Mouse (Mus musculus) testis, adult 2 months (tissue): ENCODE measurements around the gene Nubp2. TPM values are rescaled to one million over a fixed set of nuclear protein-coding genes. Genes with fewer than 3 reads are reported as not detected.

Source experiments
- H3K27ac ChIP-seq: fragments of 200-500 bp; 2 replicates; pipeline ENCODE4 v1.5.1; 2012; ENCODE audit warnings: low read depth, low read length; ENCODE audit not compliant: control insufficient read depth, insufficient read depth
- H3K27me3 ChIP-seq: fragments of 200-500 bp; 2 replicates; pipeline ENCODE4 v1.6.1; 2012; ENCODE audit warnings: mild to moderate bottlenecking, low read length, moderate library complexity; ENCODE audit not compliant: control insufficient read depth, insufficient read depth
- H3K36me3 ChIP-seq: fragments of 200-500 bp; 2 replicates; pipeline ENCODE4 v1.6.1; 2012; ENCODE audit warnings: mild to moderate bottlenecking, low read length; ENCODE audit not compliant: control insufficient read depth, insufficient read depth
- H3K4me1 ChIP-seq: fragments of 200-500 bp; 2 replicates; pipeline ENCODE4 v1.6.1; 2012; ENCODE audit warnings: low read length; ENCODE audit not compliant: control insufficient read depth, insufficient read depth
- H3K4me3 ChIP-seq: fragments of 200-500 bp; 2 replicates; pipeline ENCODE4 v1.5.1; 2012; ENCODE audit warnings: low read depth, mild to moderate bottlenecking, low read length, moderate library complexity, mixed read lengths; ENCODE audit not compliant: control insufficient read depth
- CTCF ChIP-seq: fragments of 200-500 bp; IDR thresholded peaks from 2 replicates; pipeline ENCODE4 v1.5.1; 2012; ENCODE audit warnings: low read depth, mild to moderate bottlenecking, inconsistent platforms, low read length, moderate library complexity; ENCODE audit not compliant: control insufficient read depth, insufficient read depth, insufficient replicate concordance
- POLR2A ChIP-seq: fragments of 200-500 bp; IDR thresholded peaks from 2 replicates; pipeline ENCODE4 v1.6.1; 2012; ENCODE audit warnings: low read depth, mild to moderate bottlenecking, inconsistent platforms, low read length, moderate library complexity; ENCODE audit not compliant: control insufficient read depth
- polyA plus RNA-seq: library from polyadenylated mRNA; depleted of rRNA; stranded (reverse); fragments of >200 nt; gene quantifications from 2 replicates; pipeline ENCODE4 v1.2.3, GENCODE M21; 2012

Nubp2 gene
- polyA plus RNA-seq, 1 experiment: 131 TPM

DNA sequence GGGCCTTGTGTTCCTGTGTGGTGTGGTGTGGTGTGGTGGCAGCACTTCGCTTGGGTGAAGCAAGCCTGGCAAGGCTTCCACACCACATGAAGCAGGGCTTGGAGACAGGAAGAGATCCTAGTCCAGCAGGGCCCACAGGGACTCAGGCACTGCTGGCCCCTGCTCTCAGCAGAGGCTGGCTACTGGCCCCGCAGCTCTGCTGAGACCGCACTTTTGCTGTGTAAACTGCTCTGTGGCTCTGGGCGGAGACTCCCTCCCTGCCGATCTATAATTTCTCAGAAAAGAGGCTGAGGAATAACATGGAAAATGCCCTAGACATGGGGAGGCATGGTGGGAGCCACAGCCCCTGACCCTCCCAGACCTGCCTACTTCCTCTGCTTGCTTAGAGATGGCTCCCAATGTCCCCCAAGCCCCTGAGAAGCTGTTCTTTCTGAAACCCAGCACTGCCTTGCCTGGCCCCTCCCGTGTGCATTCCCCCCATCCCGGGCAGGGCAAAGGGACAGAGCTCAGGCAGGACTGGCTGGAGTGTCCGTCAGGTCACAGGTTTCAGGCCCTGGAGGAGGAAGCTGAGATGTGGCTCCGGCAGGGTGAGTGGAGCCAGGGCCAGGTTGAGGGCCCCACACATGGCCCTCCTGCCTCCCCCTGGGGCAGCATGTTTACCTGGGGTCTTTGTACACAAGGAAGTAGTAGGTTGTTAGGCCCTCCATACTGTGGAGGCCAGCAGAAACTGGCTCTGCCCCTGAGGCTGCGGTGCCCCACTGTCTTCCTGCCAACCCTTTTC, 8.6 kb downstream of the Nubp2 start:
- no peak overlapping the region for H3K4me3 ChIP-seq
- no peaks in the 10 kb centered on the region for H3K27me3 ChIP-seq
- no peaks in the 10 kb centered on the region for H3K36me3 ChIP-seq
- H3K4me1 ChIP-seq: no peaks in the 10 kb centered on the region
- H3K27ac ChIP-seq: no peak overlapping the region
- TF ChIP-seq CTCF (no peak), POLR2A (no peak)

DNA sequence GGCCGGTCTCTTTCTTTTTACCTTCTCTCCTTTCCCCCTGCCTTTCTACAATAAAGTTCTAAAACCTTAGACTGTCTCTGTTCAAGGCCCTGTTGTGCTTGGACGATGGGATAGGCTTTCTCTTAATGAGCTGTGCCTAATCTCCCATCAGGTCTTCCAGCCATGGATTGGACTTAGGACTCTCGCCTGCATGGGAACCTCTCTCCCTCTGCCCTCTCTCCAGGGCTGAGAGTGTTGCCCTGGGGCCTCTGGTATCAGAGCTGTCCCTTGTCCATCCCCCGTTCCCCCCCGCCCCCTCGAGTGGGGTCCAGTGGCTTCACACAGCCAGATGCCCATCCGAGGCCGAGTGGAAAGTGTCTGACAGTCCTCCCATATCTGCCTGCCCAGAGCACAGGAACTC, 11.2 kb downstream of the Nubp2 start:
- Histone ChIP-seq H3K4me1 (no peaks in the 10 kb centered on the region; the same call in 1 of the 2 replicates), H3K27ac (no peak overlapping the region), H3K27me3 (no peaks in the 10 kb centered on the region), H3K36me3 (no peaks in the 10 kb centered on the region), H3K4me3 (peak overlapping the region; percentile 90)
- TF ChIP-seq POLR2A: no peak
- no peak for TF ChIP-seq CTCF

DNA sequence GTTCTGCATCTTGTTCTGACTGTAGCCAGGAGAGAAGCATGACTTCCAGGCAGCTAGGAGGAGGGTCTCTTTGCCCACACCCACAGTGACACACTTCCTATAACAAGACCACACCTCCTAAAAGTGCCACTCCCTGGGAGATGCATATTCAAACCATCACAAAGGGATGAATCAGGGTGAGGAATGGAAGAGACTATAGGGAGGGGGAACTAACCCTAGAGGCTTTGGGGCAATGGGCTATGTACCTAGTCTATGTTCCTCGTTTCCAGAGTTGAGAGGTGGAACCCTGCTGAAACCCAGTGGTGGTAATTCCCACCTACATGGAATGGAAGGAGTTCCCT, 11.8 kb downstream of the Nubp2 start:
- no peaks in the 10 kb centered on the region for H3K36me3 ChIP-seq
- peak overlapping the region; percentile 90 for H3K4me3 ChIP-seq
- H3K4me1 ChIP-seq: no peaks in the 10 kb centered on the region; the same call in 1 of the 2 replicates
- TF ChIP-seq POLR2A: peak; percentile 44; the same call in 1 of the 2 replicates
- no peak for TF ChIP-seq CTCF
- H3K27me3 ChIP-seq: no peaks in the 10 kb centered on the region
- peak overlapping the region; percentile 70; the same call in 1 of the 2 replicates for H3K27ac ChIP-seq

DNA sequence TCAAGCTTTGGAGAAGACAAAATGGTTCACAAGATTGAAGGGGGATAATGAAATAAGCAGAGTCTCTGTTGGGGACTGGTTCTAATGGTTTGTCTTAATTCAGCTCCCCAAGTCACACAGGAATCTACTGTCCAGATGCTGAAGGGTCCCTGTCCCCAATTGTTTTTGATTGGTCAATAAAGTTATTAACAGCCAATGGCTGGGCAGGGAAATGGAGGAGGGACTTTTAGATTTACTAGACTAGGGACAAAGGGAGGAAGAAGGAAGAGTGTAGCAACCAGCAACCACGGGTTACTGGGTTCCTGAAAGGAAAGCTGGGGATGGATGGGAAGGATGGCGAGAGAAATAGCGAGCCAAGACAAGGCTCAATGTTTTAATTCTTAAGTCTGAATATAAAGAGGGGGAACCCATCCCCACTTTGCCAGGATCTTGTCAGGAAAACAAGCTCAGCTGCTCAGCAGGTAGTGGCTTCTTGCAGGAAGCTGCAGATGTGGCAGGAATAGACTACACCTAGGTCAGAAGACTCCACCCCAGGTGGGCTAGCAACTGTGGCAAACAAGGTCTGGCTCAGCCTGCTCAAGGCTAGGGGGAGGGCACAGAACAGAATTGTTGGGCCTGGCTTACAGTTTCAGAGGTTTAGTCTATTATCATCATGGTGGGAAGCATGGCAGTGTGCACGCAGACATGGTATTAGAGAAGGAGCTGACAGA, 12.3 kb downstream of the Nubp2 start:
- no peaks in the 10 kb centered on the region; the same call in 1 of the 2 replicates for H3K4me1 ChIP-seq
- no peaks in the 10 kb centered on the region for H3K36me3 ChIP-seq
- no peaks in the 10 kb centered on the region for H3K27me3 ChIP-seq
- TF ChIP-seq POLR2A (no peak), CTCF (no peak)
- peak overlapping the region; percentile 70; the same call in 1 of the 2 replicates for H3K27ac ChIP-seq
- H3K4me3 ChIP-seq: peak overlapping the region; percentile 90

DNA sequence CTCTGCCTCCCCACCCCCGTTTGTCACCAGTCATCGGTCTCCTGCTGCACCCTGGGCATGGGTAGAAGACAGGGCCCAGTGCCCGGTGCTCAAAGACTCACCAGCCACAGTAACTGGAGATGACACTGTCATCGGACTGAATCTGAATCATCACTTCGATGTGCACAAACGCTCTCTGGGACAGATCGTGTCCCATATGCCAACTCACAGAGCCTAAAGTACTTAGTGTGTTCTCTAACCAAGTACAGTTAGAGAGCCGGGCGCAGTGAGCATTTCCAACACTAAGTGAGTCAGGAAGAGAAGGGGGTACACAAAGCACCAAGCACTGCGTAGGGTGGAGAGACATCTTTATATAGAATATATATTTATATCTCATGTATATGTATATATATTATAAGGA, 18.2 kb downstream of the Nubp2 start:
- Histone ChIP-seq H3K27me3 (no peaks in the 10 kb centered on the region), H3K27ac (no peak overlapping the region), H3K4me3 (no peak overlapping the region), H3K4me1 (no peaks in the 10 kb centered on the region; the same call in 1 of the 2 replicates), H3K36me3 (no peaks in the 10 kb centered on the region; the same call in 1 of the 2 replicates)
- no peak for TF ChIP-seq CTCF
- no peak for TF ChIP-seq POLR2A

DNA sequence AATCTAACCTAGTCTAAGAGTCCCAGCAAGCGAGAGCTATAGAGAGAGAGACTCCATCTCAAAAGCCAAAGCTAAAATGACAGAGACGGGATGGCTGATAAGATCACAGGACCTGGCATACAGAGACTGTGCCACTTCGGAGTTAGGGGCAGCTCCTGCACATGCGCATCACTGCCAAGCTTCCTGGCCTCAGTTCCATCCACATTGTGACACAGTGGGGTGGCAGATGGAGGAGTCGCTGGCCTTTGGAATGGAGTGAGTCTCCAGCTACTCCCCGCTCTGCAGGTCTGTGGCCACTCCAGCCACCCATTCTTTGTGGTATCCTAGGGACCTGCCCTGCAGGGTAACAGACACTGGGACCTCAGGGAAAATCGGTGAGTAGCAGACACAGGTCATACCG, 20.4 kb downstream of the Nubp2 start, which contains the start of gene Igfals:
Gene Igfals (plus strand): TSS at position 222 of the 400 bp plus-strand sequence.
- Histone ChIP-seq H3K27ac (no peak within 1 kb of the TSS), H3K27me3 (no peaks in the 10 kb centered on the region), H3K4me3 (no peak within 1 kb of the TSS), H3K36me3 (no peaks in the 10 kb centered on the region; the same call in 1 of the 2 replicates), H3K4me1 (no peaks in the 10 kb centered on the region)
- TF ChIP-seq POLR2A: no peak
- TF ChIP-seq CTCF: no peak

DNA sequence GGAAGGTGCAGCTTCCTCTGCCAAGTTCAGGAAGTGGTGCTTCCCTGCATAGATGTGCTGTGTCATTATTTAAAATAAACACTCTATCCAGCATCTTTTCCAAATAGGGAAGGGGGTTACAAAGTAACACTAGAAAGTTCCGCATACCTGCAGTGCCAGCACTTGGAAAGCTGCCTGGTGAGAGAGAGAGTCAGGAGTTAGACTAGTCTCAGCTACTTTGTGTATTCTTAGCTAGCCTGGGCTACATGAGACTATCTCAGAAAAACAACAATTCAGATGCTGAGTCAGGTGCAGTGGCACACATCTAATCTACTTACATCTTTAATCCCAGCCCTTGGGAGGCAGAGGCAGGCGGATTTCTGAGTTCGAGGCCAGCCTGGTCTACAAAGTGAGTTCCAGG, 24.4 kb downstream of the Nubp2 start:
- no peak overlapping the region for H3K4me3 ChIP-seq
- H3K27ac ChIP-seq: no peak overlapping the region
- TF ChIP-seq CTCF: no peak
- no peak for TF ChIP-seq POLR2A
- no peaks in the 10 kb centered on the region for H3K4me1 ChIP-seq
- no peaks in the 10 kb centered on the region for H3K27me3 ChIP-seq
- no peaks in the 10 kb centered on the region; the same call in 1 of the 2 replicates for H3K36me3 ChIP-seq
